Mouse (Mus musculus) liver, embryonic 11.5 days (tissue): Measurements from ENCODE around the gene Tmtc4. TPM values are rescaled to one million over a fixed set of nuclear protein-coding genes. Genes with fewer than 3 reads are reported as not detected.

Experiments used
- ATAC-seq: fragments of 200-750 bp; cut with Nextera tagmentation; replicated peaks from 2 replicates; pipeline ENCODE4 v1.8.0; 2017; ENCODE audit warnings: moderate number of reproducible peaks, mild to moderate bottlenecking, moderate TSS enrichment, moderate library complexity; ENCODE audit not compliant: low FRiP score
- DNase-seq: peaks from one replicate; pipeline ENCODE4 v3.0.0-alpha.2; 2017; ENCODE audit warnings: low spot score
- H3K27ac ChIP-seq: fragments of 300-500 bp; sonication (generic); 2 replicates; pipeline ENCODE4 v1.5.1; 2014; ENCODE audit warnings: mild to moderate bottlenecking, low read depth, low read length, control low read depth
- H3K27me3 ChIP-seq: fragments of 300-500 bp; sonication (generic); replicated peaks from 2 replicates; pipeline ENCODE4 v1.6.1; 2014; ENCODE audit warnings: low read length, mixed read lengths; ENCODE audit not compliant: control insufficient read depth, insufficient read depth
- H3K36me3 ChIP-seq: fragments of 300-500 bp; sonication (generic); 2 replicates; pipeline ENCODE4 v1.6.1; 2014; ENCODE audit warnings: mild to moderate bottlenecking, low read length, moderate library complexity, mixed read lengths; ENCODE audit not compliant: control insufficient read depth, insufficient read depth
- H3K4me1 ChIP-seq: fragments of 300-500 bp; sonication (generic); replicated peaks from 2 replicates; pipeline ENCODE4 v1.6.1; 2014; ENCODE audit warnings: low read length, mixed read lengths; ENCODE audit not compliant: control insufficient read depth, insufficient read depth
- H3K4me2 ChIP-seq: fragments of 300-500 bp; sonication (generic); 2 replicates; pipeline ENCODE4 v1.6.1; 2014; ENCODE audit warnings: mild to moderate bottlenecking, control low read depth, moderate library complexity
- H3K4me3 ChIP-seq: fragments of 300-500 bp; sonication (generic); 2 replicates; pipeline ENCODE4 v1.5.1; 2014; ENCODE audit warnings: low read depth, low read length, control low read depth
- H3K9ac ChIP-seq: fragments of 300-500 bp; sonication (generic); 2 replicates; pipeline ENCODE4 v1.6.1; 2014; ENCODE audit warnings: low read depth, low read length, control low read depth
- H3K9me3 ChIP-seq: fragments of 300-500 bp; sonication (generic); 2 replicates; pipeline ENCODE4 v1.6.1; 2016; ENCODE audit warnings: low read length, inconsistent platforms, mixed read lengths; ENCODE audit not compliant: control insufficient read depth
- WGBS: fragments of 180-500 bp; shearing (Covaris S2); extraction: QIAGEN DNeasy Blood & Tissue Kit; methylation state at CpG from one replicate; pipeline ENCODE4 v1.1.7; 2014; 5-methylcytosine and 5-hydroxymethylcytosine counted together
- polyA plus RNA-seq: library from polyadenylated mRNA; unstranded; fragments of >200 nt; fragmentation: Nextera tagmentation; extraction: Ambion mirVana; gene quantifications from 2 replicates; pipeline ENCODE4 v1.2.1, GENCODE M21; 2014

Gene Tmtc4
- polyA plus RNA-seq, 1 experiment from 2014 or later: 8.3 TPM

DNA sequence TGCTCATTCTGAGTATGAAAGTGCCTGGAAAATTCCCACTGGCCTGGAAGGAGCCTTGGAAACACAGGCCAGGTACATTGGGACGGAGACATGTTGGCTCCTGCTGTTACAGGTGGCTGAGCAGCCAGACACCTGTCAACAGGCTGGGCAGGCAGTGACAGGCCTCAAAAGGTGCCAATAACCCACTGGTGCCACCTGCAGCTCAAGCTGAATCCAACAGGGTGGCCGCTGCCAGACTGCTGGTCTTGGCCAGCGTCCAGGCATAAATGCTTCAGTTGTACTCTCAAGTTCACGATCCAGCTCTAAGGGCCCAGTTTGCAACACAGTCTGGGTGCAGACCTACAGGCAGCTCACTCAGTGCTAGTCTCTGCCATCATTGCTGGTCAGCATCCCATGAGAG, 81.0 kb downstream of the Tmtc4 start:
- H3K27ac ChIP-seq: no peak overlapping the region
- no peak overlapping the region for H3K9ac ChIP-seq
- DNase-seq (no peak), ATAC-seq (no peak; the same call in 1 of the 2 replicates)
- no peaks in the 10 kb centered on the region; the same call in 1 of the 2 replicates for H3K4me1 ChIP-seq
- H3K36me3 ChIP-seq: no peaks in the 10 kb centered on the region
- H3K27me3 ChIP-seq: no peaks in the 10 kb centered on the region
- WGBS: 82% methylated on average over 4 of the region's 4 CpGs
- H3K9me3 ChIP-seq: no peaks in the 10 kb centered on the region
- no peak overlapping the region for H3K4me3 ChIP-seq
- H3K4me2 ChIP-seq: no peak overlapping the region

GRCm38 (mm10) chr14:122902136-122902535, 81.7 kb downstream of the Tmtc4 start:
- DNase-seq (no peak), ATAC-seq (no peak)
- 81% methylated on average over 2 of the region's 2 CpGs for WGBS
- Histone ChIP-seq H3K27me3 (no peaks in the 10 kb centered on the region), H3K36me3 (no peaks in the 10 kb centered on the region), H3K27ac (no peak overlapping the region), H3K9ac (no peak overlapping the region), H3K9me3 (no peaks in the 10 kb centered on the region), H3K4me1 (no peaks in the 10 kb centered on the region; the same call in 1 of the 2 replicates), H3K4me3 (no peak overlapping the region), H3K4me2 (no peak overlapping the region)

GRCm38 (mm10) chr14:122901715-122902114, 82.1 kb downstream of the Tmtc4 start:
- ATAC-seq: no peak
- WGBS: 69% methylated on average over 2 of the region's 2 CpGs
- no peak overlapping the region for H3K27ac ChIP-seq

GRCm38 (mm10) chr14:122901177-122901576, 82.7 kb downstream of the Tmtc4 start:
- H3K4me1 ChIP-seq: no peaks in the 10 kb centered on the region; the same call in 1 of the 2 replicates
- H3K27me3 ChIP-seq: no peaks in the 10 kb centered on the region
- DNase-seq (no peak), ATAC-seq (no peak)
- 76% methylated on average over 3 of the region's 3 CpGs for WGBS
- H3K9me3 ChIP-seq: no peaks in the 10 kb centered on the region
- H3K4me2 ChIP-seq: no peak overlapping the region
- H3K9ac ChIP-seq: no peak overlapping the region
- no peak overlapping the region for H3K27ac ChIP-seq
- no peak overlapping the region for H3K4me3 ChIP-seq
- H3K36me3 ChIP-seq: no peaks in the 10 kb centered on the region

More at GRCm38 (mm10) chr14:122901715-122902114, 82.1 kb downstream of the Tmtc4 start:
- no peaks in the 10 kb centered on the region for H3K9me3 ChIP-seq
- DNase-seq: no peak
- no peaks in the 10 kb centered on the region for H3K27me3 ChIP-seq
- H3K4me3 ChIP-seq: no peak overlapping the region
- H3K36me3 ChIP-seq: no peaks in the 10 kb centered on the region
- H3K4me1 ChIP-seq: no peaks in the 10 kb centered on the region; the same call in 1 of the 2 replicates
- no peak overlapping the region for H3K4me2 ChIP-seq
- no peak overlapping the region for H3K9ac ChIP-seq

DNA sequence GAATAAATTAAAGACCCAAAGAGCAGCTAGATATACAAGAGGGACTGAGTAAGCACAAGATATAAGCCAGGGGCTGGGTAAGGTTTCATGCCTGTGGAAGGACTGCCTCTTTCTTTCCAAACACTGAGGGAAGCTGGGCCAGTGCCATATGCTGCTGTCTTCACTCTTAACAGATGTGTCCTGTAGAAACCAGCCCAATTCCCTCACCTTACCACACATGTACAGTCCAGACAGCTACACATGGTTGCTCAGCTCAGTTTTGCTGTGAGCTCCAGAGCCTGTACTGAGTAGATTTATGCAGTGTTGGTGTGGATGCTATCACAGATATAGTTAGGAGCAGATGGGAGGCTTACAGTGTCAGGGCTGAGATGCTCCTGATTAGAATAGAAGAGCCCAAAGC, 83.2 kb downstream of the Tmtc4 start:
- H3K9me3 ChIP-seq: no peaks in the 10 kb centered on the region
- H3K27ac ChIP-seq: no peak overlapping the region
- no peak overlapping the region for H3K4me2 ChIP-seq
- no peak overlapping the region for H3K9ac ChIP-seq
- DNase-seq (no peak), ATAC-seq (0 out of 2 replicates have a peak, but pooled peaks have one; percentile 20)
- no peaks in the 10 kb centered on the region; the same call in 1 of the 2 replicates for H3K4me1 ChIP-seq
- no peaks in the 10 kb centered on the region for H3K36me3 ChIP-seq
- H3K4me3 ChIP-seq: no peak overlapping the region
- H3K27me3 ChIP-seq: no peaks in the 10 kb centered on the region

- H3K4me2 ChIP-seq: no peak overlapping the region
- DNase-seq: no peak
- H3K27me3 ChIP-seq: no peaks in the 10 kb centered on the region
Measured at GRCm38 (mm10) chr14:122898550-122898949, 85.3 kb downstream of the Tmtc4 start.

DNA sequence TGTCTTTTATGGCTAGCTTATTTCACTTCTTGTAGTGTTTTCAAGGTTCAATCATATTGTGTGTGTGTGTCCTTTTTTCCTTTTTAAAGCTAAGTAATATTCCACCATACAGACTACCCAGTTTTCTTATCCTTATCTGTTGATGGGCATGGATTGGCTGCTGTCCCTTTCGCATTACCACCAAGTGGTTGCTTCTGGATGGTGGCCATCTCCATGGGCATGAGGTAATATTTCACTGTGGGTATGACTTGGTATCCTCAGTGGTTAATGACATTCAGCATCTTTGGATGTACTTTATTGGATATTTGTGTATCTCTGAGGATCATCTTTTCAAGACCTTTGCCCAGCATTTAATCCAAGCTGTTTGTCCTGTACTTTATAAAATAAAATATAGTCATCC, 87.7 kb downstream of the Tmtc4 start:
- no peaks in the 10 kb centered on the region for H3K27me3 ChIP-seq
- H3K4me3 ChIP-seq: no peak overlapping the region
- ATAC-seq: no peak
- H3K36me3 ChIP-seq: no peaks in the 10 kb centered on the region; the same call in 1 of the 2 replicates
- no peak overlapping the region for H3K9ac ChIP-seq
- 93% methylated on average over 1 of the region's 1 CpGs for WGBS
- H3K9me3 ChIP-seq: no peaks in the 10 kb centered on the region
- H3K4me2 ChIP-seq: no peak overlapping the region
- no peak overlapping the region for H3K27ac ChIP-seq
- DNase-seq: no peak
- H3K4me1 ChIP-seq: no peaks in the 10 kb centered on the region

More at GRCm38 (mm10) chr14:122898550-122898949, 85.3 kb downstream of the Tmtc4 start:
- Histone ChIP-seq H3K27ac (no peak overlapping the region), H3K9ac (no peak overlapping the region), H3K9me3 (no peaks in the 10 kb centered on the region), H3K36me3 (no peaks in the 10 kb centered on the region), H3K4me3 (no peak overlapping the region), H3K4me1 (no peaks in the 10 kb centered on the region; the same call in 1 of the 2 replicates)
- ATAC-seq: no peak

DNA sequence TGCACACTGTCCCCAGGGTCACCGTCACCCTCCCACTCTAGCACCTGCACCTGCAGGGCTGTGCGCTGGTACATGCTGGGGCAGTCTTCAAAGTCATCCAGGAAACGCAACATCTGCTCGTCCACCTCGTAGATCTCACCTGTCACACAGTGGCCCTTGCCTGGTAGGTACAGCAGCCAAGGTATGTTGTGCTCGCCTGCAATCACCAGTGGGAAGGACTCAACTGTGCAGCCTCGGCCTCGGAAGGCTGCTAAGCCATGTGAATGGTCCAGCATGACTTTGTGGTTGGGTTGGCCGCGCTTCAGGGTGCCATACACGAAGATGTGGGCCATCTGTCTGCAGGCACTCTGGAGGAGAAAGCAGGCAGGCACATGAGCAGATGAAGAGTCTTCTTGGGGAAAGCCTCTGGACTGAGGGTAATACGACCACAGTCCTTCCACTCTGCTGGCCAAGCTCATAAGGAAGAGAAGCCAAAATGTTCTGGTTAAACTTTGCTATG, 92.3 kb downstream of the Tmtc4 start:
- no peak overlapping the region for H3K4me2 ChIP-seq

DNA sequence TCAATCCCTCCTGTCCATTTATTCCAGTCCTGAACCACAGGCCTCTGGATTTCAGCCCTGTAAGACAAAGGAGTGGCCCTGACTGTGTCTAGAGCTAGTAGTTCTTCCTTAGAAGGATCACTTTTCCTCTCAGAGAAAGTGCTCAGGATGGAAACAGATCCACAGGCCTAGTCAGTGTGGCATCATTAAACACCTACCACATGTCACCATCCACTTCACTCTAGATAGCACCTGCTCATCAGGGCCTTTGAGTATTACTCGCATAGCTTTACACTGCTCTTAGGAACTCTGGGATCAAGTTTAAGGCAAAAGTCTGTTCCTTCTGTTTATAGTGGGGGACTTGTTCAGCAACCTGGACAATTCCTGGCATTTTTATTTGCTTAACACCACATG, 95.4 kb downstream of the Tmtc4 start:
- DNase-seq (no peak), ATAC-seq (no peak)

More for the DNA sequence above, 92.3 kb downstream of the Tmtc4 start:
- H3K36me3 ChIP-seq: no peaks in the 10 kb centered on the region; the same call in 1 of the 2 replicates
- ATAC-seq (no peak), DNase-seq (no peak)
- H3K9ac ChIP-seq: no peak overlapping the region
- WGBS: 93% methylated on average over 12 of the region's 12 CpGs
- H3K27me3 ChIP-seq: no peaks in the 10 kb centered on the region
- no peaks in the 10 kb centered on the region for H3K9me3 ChIP-seq
- H3K4me3 ChIP-seq: no peak overlapping the region
- no peak overlapping the region for H3K27ac ChIP-seq
- H3K4me1 ChIP-seq: no peaks in the 10 kb centered on the region

More for the DNA sequence above, 95.4 kb downstream of the Tmtc4 start:
- H3K4me1 ChIP-seq: no peaks in the 10 kb centered on the region
- H3K9ac ChIP-seq: no peak overlapping the region
- no peak overlapping the region for H3K4me3 ChIP-seq
- H3K9me3 ChIP-seq: no peaks in the 10 kb centered on the region
- no peak overlapping the region for H3K27ac ChIP-seq
- no peaks in the 10 kb centered on the region; the same call in 1 of the 2 replicates for H3K36me3 ChIP-seq
- no peaks in the 10 kb centered on the region for H3K27me3 ChIP-seq
- WGBS: 97% methylated on average over 1 of the region's 1 CpGs
- no peak overlapping the region for H3K4me2 ChIP-seq
